Mouse (Mus musculus) neutrophil, adult 59 days (primary cell): ENCODE results near the gene Nptx1. TPM values are rescaled to one million over a fixed set of nuclear protein-coding genes. Genes with fewer than 3 reads are reported as not detected.

ENCODE experiments used
- total RNA-seq, 2 experiments: library from RNA; stranded (reverse); gene quantifications; 1 replicate in 1 of 2; 2 replicates in 1 of 2; pipeline ENCODE4 v1.2.4; 2023

Gene Nptx1
- not detected for total RNA-seq

DNA sequence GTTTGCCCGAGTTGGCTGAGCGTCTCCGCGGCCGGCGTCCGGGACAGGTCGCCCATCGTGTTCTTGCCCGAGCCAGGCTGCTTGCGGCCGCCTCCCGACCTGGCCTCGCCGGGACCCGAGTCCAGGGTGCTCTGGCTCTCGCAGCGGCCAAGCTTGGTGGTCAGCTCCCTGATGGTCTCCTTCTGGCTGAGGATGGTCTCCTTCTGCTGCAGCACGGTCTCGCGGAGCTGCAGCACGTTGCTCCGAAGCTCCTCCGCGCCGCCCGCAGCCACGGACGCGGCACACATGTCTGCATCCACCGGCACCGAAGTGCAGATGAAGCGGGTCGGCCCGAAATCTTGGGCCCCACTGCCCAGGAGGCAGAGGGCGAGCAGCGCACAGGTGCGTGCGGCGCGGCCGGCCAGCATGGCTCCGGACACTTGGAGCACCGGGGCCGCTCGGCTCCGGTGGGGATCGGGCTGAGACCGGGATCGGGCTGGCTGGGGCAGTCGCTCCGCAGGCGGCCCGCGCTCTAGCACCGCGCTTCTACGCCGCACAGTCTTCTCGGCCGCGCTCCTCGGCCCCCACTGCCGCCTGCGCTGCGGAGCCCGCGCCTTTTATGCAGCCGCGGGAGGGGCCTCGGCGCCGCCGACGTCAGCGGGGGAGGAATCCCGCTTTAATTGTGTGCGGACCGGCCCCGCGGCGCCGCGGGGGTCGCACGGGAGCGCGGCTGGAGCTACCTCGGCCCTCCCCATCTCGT, at the start of gene Nptx1:
Gene Nptx1 (minus strand): TSS at position 571 of the 739 bp plus-strand sequence.

DNA sequence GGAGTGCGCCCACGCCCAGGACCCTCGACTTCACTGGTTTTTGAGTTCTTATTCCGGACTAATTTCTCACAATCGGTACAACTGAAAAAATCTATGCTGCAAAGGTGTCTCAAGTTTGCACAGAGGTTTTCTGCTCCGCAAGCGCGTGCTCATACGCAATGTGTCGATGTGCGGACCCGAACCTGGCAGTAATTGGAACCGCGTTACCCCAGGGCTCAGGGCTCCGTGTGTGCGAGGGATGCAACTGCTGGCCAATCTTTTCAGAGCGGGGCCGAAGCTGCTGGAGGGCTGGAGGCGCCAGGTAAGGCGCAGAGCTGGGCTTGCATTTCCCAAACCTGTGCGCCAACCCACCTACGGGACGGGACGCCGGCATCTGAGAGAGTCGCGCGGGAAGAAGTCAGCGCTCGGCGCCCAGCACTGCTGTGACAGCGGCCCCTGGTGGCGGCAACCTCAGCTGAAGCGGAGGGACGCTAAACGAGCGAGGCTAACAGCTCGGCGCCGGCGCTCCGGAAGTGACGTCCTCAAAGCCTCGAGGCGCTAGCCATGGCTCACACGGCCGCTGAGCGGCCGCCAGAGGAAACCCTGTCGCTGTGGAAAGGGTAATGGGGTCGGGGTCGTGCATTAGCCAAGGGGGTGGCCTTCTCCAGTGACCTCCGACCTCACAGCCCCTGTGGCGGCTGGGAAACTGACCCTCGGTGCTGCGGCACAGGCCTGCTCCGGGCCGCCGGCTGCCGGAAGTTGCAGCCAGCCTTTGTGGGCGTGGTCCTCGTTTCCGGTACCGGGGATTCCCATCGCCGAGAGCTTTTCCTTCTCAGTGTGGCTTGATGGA, 56.5 kb downstream of the Nptx1 start, which contains the start of gene Endov:
Gene Endov (plus strand): TSS at position 487 of the 829 bp plus-strand sequence.

Other genes with a start within 250 kb of the Nptx1 start
- gene Eif4a3, start 247.7 kb downstream of the Nptx1 start, total RNA-seq = 100 to 1,000 TPM; 125 to 137 TPM
- not detected for gene Card14, start 240.0 kb downstream of the Nptx1 start, total RNA-seq
- 10 to 100 TPM; 11.5 to 14.2 TPM for gene Sgsh, start 192.2 kb downstream of the Nptx1 start, total RNA-seq
- 1 to 10 TPM; 6.1 to 8.8 TPM for gene Slc26a11, start 192.2 kb downstream of the Nptx1 start, total RNA-seq
- gene Rnf213, start 154.7 kb downstream of the Nptx1 start, total RNA-seq = 10 to 100 TPM; 49.8 to 56.9 TPM
- 10 to 100 TPM; 12.0 to 13.8 TPM for gene Endov, start 56.4 kb downstream of the Nptx1 start, total RNA-seq
- 10 to 100 TPM; 19.1 to 22.0 TPM for gene Rptor, start 55.2 kb upstream of the Nptx1 start, total RNA-seq